In genomic region chr2:52987637-52988295, GRCm38 (mm10) we compare ENCODE assay signal across 9 mouse cellular contexts.
A peak's percentile ranks its signal among the peaks of the same experiment; 100 is the strongest.
DNase-seq lines count a peak whose midpoint lies in the region; ATAC-seq and TF ChIP-seq lines count a peak whose summit lies in the region.
"Had no signal": no experiment of that assay in that cellular context is flagged by ENCODE, and none has a peak within 500 bp of the region (broad histone marks: within the 10 kb centered on the region; RNA-seq: fewer than 3 reads in every experiment).

No protein-coding gene starts in this region.

- no peak overlapping the region for H3K9ac ChIP-seq in liver, embryonic 11.5 days (ENCODE audit: low read depth, low read length)
- H3K9ac ChIP-seq in forebrain, embryonic 14.5 days (ENCODE audit: low read length), result no peak overlapping the region
- no peak overlapping the region for H3K9ac ChIP-seq in intestine, postnatal 0 days (ENCODE audit: low read depth, low read length)
- H3K9ac ChIP-seq in neural tube, embryonic 13.5 days, result no peak overlapping the region
- H3K9ac ChIP-seq: embryonic facial prominence, embryonic 13.5 days had no signal

- no peaks in the 10 kb centered on the region for H3K9me3 ChIP-seq in liver, embryonic 11.5 days (ENCODE audit: control insufficient read depth, low read length)
- H3K9me3 ChIP-seq in forebrain, embryonic 14.5 days (replicated peaks; ENCODE audit: control insufficient read depth, low read length), result no peaks in the 10 kb centered on the region
- no peaks in the 10 kb centered on the region for H3K9me3 ChIP-seq in intestine, postnatal 0 days (ENCODE audit: control insufficient read depth)
- no peaks in the 10 kb centered on the region for H3K9me3 ChIP-seq in neural tube, embryonic 13.5 days
- H3K9me3 ChIP-seq: embryonic facial prominence, embryonic 13.5 days had no signal

- 0 out of 2 replicates have a peak, but pooled peaks cover 2% of the 10 kb centered on the region for H3K4me1 ChIP-seq in liver, embryonic 11.5 days (replicated peaks; ENCODE audit: control insufficient read depth, insufficient read depth, low read length)
- peaks cover 11% of the 10 kb centered on the region for H3K4me1 ChIP-seq in forebrain, embryonic 14.5 days (ENCODE audit: control insufficient read depth, insufficient read depth, low read length)
- H3K4me1 ChIP-seq in intestine, postnatal 0 days (replicated peaks; ENCODE audit: control insufficient read depth, insufficient read depth, low read length), result no peaks in the 10 kb centered on the region
- peaks cover 32% of the 10 kb centered on the region for H3K4me1 ChIP-seq in neural tube, embryonic 13.5 days (replicated peaks)

- TF ChIP-seq CTCF in intestine, postnatal 0 days (IDR thresholded peaks at IDR 0.05; ENCODE audit: low read depth), result no peak

- no peak overlapping the region for H3K4me3 ChIP-seq in liver, embryonic 11.5 days (ENCODE audit: low read depth, low read length)
- no peak overlapping the region for H3K4me3 ChIP-seq in forebrain, embryonic 14.5 days (ENCODE audit: low read depth, low read length)
- H3K4me3 ChIP-seq in intestine, postnatal 0 days (ENCODE audit: low read depth, low read length), result no peak overlapping the region
- no peak overlapping the region for H3K4me3 ChIP-seq in neural tube, embryonic 13.5 days
- H3K4me3 ChIP-seq: embryonic facial prominence, embryonic 13.5 days had no signal

- no peaks in the 10 kb centered on the region for H3K27me3 ChIP-seq in liver, embryonic 11.5 days (replicated peaks; ENCODE audit: control insufficient read depth, insufficient read depth, low read length)
- no peaks in the 10 kb centered on the region for H3K27me3 ChIP-seq in forebrain, embryonic 14.5 days (replicated peaks; ENCODE audit: control insufficient read depth, insufficient read depth, low read length)
- H3K27me3 ChIP-seq in intestine, postnatal 0 days (replicated peaks; ENCODE audit: control insufficient read depth, insufficient read depth, low read length), result no peaks in the 10 kb centered on the region
- H3K27me3 ChIP-seq in neural tube, embryonic 13.5 days, result no peaks in the 10 kb centered on the region
- H3K27me3 ChIP-seq: embryonic facial prominence, embryonic 13.5 days had no signal

- 67% methylated on average over 11 of the region's 11 CpGs for WGBS in liver, embryonic 11.5 days
- WGBS in forebrain, embryonic 14.5 days, result 33% methylated on average over 11 of the region's 11 CpGs
- 29% methylated on average over 11 of the region's 11 CpGs for WGBS in intestine, postnatal 0 days
- WGBS in neural tube, embryonic 13.5 days, result 66% methylated on average over 11 of the region's 11 CpGs

- no peak for ATAC-seq in liver, embryonic 11.5 days (replicated peaks; ENCODE audit: low FRiP score)
- peak; percentile 27; the same call in 1 of the 2 replicates for ATAC-seq in forebrain, embryonic 14.5 days
- ATAC-seq in intestine, postnatal 0 days, result no peak
- no peak for ATAC-seq in neural tube, embryonic 13.5 days (ENCODE audit: low read depth)

- no peak overlapping the region; the same call in 1 of the 2 replicates for H3K27ac ChIP-seq in liver, embryonic 11.5 days (ENCODE audit: low read depth, low read length)
- H3K27ac ChIP-seq in forebrain, embryonic 14.5 days (ENCODE audit: low read depth, low read length), result no peak overlapping the region
- H3K27ac ChIP-seq in intestine, postnatal 0 days (ENCODE audit: low read depth, low read length), result no peak overlapping the region
- peak overlapping the region; percentile 42 for H3K27ac ChIP-seq in neural tube, embryonic 13.5 days (replicated peaks)
- H3K27ac ChIP-seq: embryonic facial prominence, embryonic 13.5 days had no signal

- DNase-seq in liver, result peak; percentile 5
- DNase-seq in liver, embryonic 11.5 days (ENCODE audit: low spot score), result no peak
- peak; percentile 46 for DNase-seq in forebrain, embryonic 14.5 days (ENCODE audit: low spot score)
- DNase-seq in natural killer cell, adult 2 months (ENCODE audit: low spot score in 2 of 2), result no peak
- DNase-seq in thymus, postnatal 36 days, result no peak
- DNase-seq: right cerebral cortex, postnatal 4 days had no signal

- no peak overlapping the region; the same call in 1 of the 2 replicates for H3K4me2 ChIP-seq in liver, embryonic 11.5 days
- no peak overlapping the region for H3K4me2 ChIP-seq in forebrain, embryonic 14.5 days (ENCODE audit: low read length)
- peak overlapping the region; percentile 27; the same call in 1 of the 2 replicates for H3K4me2 ChIP-seq in intestine, postnatal 0 days (replicated peaks; ENCODE audit: low read depth)
- no peak overlapping the region for H3K4me2 ChIP-seq in neural tube, embryonic 13.5 days
- H3K4me2 ChIP-seq: embryonic facial prominence, embryonic 13.5 days had no signal

- no peaks in the 10 kb centered on the region for H3K36me3 ChIP-seq in liver, embryonic 11.5 days (ENCODE audit: control insufficient read depth, insufficient read depth, low read length)
- no peaks in the 10 kb centered on the region for H3K36me3 ChIP-seq in forebrain, embryonic 14.5 days (ENCODE audit: control insufficient read depth, insufficient read depth, low read length)
- no peaks in the 10 kb centered on the region for H3K36me3 ChIP-seq in intestine, postnatal 0 days (ENCODE audit: control insufficient read depth, insufficient read depth)
- no peaks in the 10 kb centered on the region for H3K36me3 ChIP-seq in neural tube, embryonic 13.5 days
- H3K36me3 ChIP-seq: embryonic facial prominence, embryonic 13.5 days had no signal

Comparison
In these comparisons a context has a peak if more than half of its experiments do, and no peak if none do; other contexts are left out.
1. DNase-seq: peak in liver (single experiment) and forebrain, embryonic 14.5 days (single experiment); none in liver, embryonic 11.5 days (single experiment), natural killer cell, adult 2 months (0 of 2) and thymus, postnatal 36 days (0 of 2).